Mouse (Mus musculus) midbrain, embryonic 11.5 days (tissue): ENCODE measurements at regions not wholly inside any gene's neighbourhood (a gene's known extent, or its start where the extent isn't known, plus 50 kb on each side); places are given as distances from the start of the nearest gene placed in this dataset.

Experiments used
- ATAC-seq: fragments of 200-750 bp; cut with Nextera tagmentation; 2 replicates; pipeline ENCODE4 v1.8.0; 2017; ENCODE audit warnings: moderate TSS enrichment, moderate library complexity; ENCODE audit not compliant: low FRiP score
- DNase-seq: peaks from one replicate; pipeline ENCODE4 v3.0.0; 2015; ENCODE audit warnings: low spot score; ENCODE audit errors: missing footprints
- H3K27ac ChIP-seq: fragments of 300-500 bp; sonication (generic); 2 replicates; pipeline ENCODE4 v1.5.1; 2014; ENCODE audit warnings: low read depth, low read length
- H3K27me3 ChIP-seq: fragments of 300-500 bp; sonication (generic); 2 replicates; pipeline ENCODE4 v1.6.1; 2014; ENCODE audit warnings: mild to moderate bottlenecking, low read length, moderate library complexity, mixed read lengths; ENCODE audit not compliant: control insufficient read depth, insufficient read depth
- H3K36me3 ChIP-seq: fragments of 300-500 bp; sonication (generic); 2 replicates; pipeline ENCODE4 v1.6.1; 2014; ENCODE audit warnings: mild to moderate bottlenecking, low read length, moderate library complexity, mixed read lengths; ENCODE audit not compliant: control insufficient read depth, insufficient read depth
- H3K4me1 ChIP-seq: fragments of 300-500 bp; sonication (generic); 2 replicates; pipeline ENCODE4 v1.6.1; 2014; ENCODE audit warnings: low read length; ENCODE audit not compliant: control insufficient read depth, insufficient read depth
- H3K4me2 ChIP-seq: fragments of 300-500 bp; sonication (generic); 2 replicates; pipeline ENCODE4 v1.6.1; 2014; ENCODE audit warnings: mild to moderate bottlenecking, moderate library complexity
- H3K4me3 ChIP-seq: fragments of 300-500 bp; sonication (generic); 2 replicates; pipeline ENCODE4 v1.5.1; 2014; ENCODE audit warnings: low read depth, low read length
- H3K9ac ChIP-seq: fragments of 300-500 bp; sonication (generic); 2 replicates; pipeline ENCODE4 v1.6.1; 2014; ENCODE audit warnings: low read length
- H3K9me3 ChIP-seq: fragments of 300-500 bp; sonication (generic); 2 replicates; pipeline ENCODE4 v1.6.1; 2016; ENCODE audit warnings: low read length; ENCODE audit not compliant: control insufficient read depth
- WGBS: fragments of 180-500 bp; shearing (Covaris S2); extraction: QIAGEN DNeasy Blood & Tissue Kit; methylation state at CpG from one replicate; pipeline ENCODE4 v1.1.7; 2014; 5-methylcytosine and 5-hydroxymethylcytosine counted together

GRCm38 (mm10) chr16:27878499-27878898 lies 489.8 kb downstream of the Ccdc50 start:
- Histone ChIP-seq H3K4me3 (no peak overlapping the region), H3K4me1 (0 out of 2 replicates have a peak, but pooled peaks cover 2% of the 10 kb centered on the region), H3K27me3 (no peaks in the 10 kb centered on the region), H3K36me3 (no peaks in the 10 kb centered on the region), H3K9ac (no peak overlapping the region), H3K4me2 (no peak overlapping the region), H3K27ac (no peak overlapping the region), H3K9me3 (no peaks in the 10 kb centered on the region)
- DNase-seq: no peak
- no peak for ATAC-seq
- 55% methylated on average over 2 of the region's 2 CpGs for WGBS

DNA sequence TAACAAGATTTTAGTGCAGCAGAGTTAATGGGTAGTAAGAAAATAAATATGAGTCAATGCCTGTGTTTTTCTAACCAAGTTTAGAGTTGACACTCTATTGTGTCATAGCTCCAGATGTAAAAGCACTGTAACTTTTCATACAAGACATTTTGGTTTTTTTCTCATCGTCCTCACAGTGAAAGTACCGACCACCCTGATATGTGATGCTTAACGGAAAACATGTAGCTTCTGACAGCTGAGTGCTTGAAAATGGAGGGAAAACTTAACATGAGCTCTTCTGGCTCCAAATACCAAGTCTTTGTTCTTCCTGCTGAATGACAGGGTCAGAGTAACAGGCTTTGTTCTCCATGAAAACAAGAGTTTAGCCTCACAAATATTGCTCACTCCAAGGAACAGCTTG lies 490.3 kb downstream of the Ccdc50 start:
- WGBS: 61% methylated on average over 3 of the region's 3 CpGs
- DNase-seq (peak; percentile 83), ATAC-seq (no peak)

GRCm38 (mm10) chr16:27884363-27884762 lies 495.7 kb downstream of the Ccdc50 start:
- Histone ChIP-seq H3K4me2 (no peak overlapping the region), H3K27me3 (no peaks in the 10 kb centered on the region), H3K9me3 (no peaks in the 10 kb centered on the region), H3K27ac (no peak overlapping the region), H3K4me1 (no peaks in the 10 kb centered on the region), H3K9ac (no peak overlapping the region), H3K4me3 (no peak overlapping the region), H3K36me3 (no peaks in the 10 kb centered on the region)
- 23% methylated on average over 2 of the region's 2 CpGs for WGBS
- ATAC-seq (0 out of 2 replicates have a peak, but pooled peaks have one; percentile 50), DNase-seq (no peak)

More for the DNA sequence above, 490.3 kb downstream of the Ccdc50 start:
- no peak overlapping the region for H3K9ac ChIP-seq
- H3K9me3 ChIP-seq: no peaks in the 10 kb centered on the region
- no peak overlapping the region for H3K4me3 ChIP-seq
- no peaks in the 10 kb centered on the region for H3K36me3 ChIP-seq
- H3K27me3 ChIP-seq: no peaks in the 10 kb centered on the region
- H3K4me2 ChIP-seq: no peak overlapping the region
- no peak overlapping the region for H3K27ac ChIP-seq
- 0 out of 2 replicates have a peak, but pooled peaks cover 2% of the 10 kb centered on the region for H3K4me1 ChIP-seq

DNA sequence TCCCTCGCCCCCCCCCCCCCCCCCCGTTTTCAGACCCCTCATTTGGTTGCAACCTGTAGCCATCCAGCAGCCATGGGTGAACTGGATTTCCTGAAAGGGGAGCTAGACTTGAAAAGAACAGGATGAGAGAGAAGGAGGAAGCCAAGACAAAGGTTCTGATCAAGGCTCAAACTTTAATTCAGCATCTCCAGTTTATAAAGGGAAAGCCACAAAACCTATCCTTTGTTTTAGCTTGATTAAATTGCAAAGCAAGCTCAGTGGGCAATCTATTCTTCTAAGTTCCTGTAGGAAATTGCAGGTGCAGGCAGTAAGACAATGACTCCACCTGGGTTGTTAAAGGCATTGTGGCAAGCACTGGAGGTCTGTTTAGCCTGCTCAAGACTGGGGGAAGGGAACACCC lies 517.4 kb downstream of the Ccdc50 start:
- WGBS: 20% methylated on average over 1 of the region's 2 CpGs
- no peak overlapping the region for H3K9ac ChIP-seq
- no peak overlapping the region for H3K27ac ChIP-seq
- H3K4me3 ChIP-seq: no peak overlapping the region
- DNase-seq (no peak), ATAC-seq (no peak)
- H3K9me3 ChIP-seq: no peaks in the 10 kb centered on the region
- H3K4me2 ChIP-seq: no peak overlapping the region
- no peaks in the 10 kb centered on the region for H3K36me3 ChIP-seq
- no peaks in the 10 kb centered on the region for H3K4me1 ChIP-seq
- no peaks in the 10 kb centered on the region for H3K27me3 ChIP-seq

GRCm38 (mm10) chr16:27915422-27915821 lies 526.8 kb downstream of the Ccdc50 start:
- H3K4me1 ChIP-seq: no peaks in the 10 kb centered on the region
- H3K9me3 ChIP-seq: no peaks in the 10 kb centered on the region
- WGBS: 94% methylated on average over 1 of the region's 1 CpGs
- no peaks in the 10 kb centered on the region for H3K36me3 ChIP-seq
- ATAC-seq: no peak
- H3K9ac ChIP-seq: no peak overlapping the region
- H3K27me3 ChIP-seq: no peaks in the 10 kb centered on the region
- H3K4me2 ChIP-seq: no peak overlapping the region
- H3K4me3 ChIP-seq: no peak overlapping the region
- H3K27ac ChIP-seq: no peak overlapping the region
- no peak for DNase-seq

GRCm38 (mm10) chr16:27925528-27926360 lies 537.1 kb downstream of the Ccdc50 start:
- no peak overlapping the region for H3K27ac ChIP-seq
- H3K27me3 ChIP-seq: no peaks in the 10 kb centered on the region
- H3K36me3 ChIP-seq: no peaks in the 10 kb centered on the region
- no peak overlapping the region for H3K4me3 ChIP-seq
- no peak overlapping the region for H3K4me2 ChIP-seq
- ATAC-seq (peak; percentile 59; the same call in 1 of the 2 replicates), DNase-seq (no peak)
- H3K9ac ChIP-seq: no peak overlapping the region
- no peaks in the 10 kb centered on the region for H3K9me3 ChIP-seq
- H3K4me1 ChIP-seq: no peaks in the 10 kb centered on the region
- 64% methylated on average over 7 of the region's 7 CpGs for WGBS

DNA sequence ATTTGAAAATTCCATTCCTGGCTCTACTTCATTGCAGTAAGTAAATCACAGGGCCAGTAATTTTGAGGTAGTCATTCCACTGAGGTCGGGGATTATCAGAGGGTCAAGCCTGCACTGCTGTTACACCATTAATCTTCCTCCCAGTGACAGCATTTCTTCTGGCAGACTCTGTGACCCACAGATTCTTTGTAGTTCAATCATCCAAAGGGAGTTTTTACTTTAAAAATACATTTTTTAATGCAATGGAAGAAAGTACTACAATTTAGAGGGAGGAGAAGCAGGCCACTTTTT lies 537.6 kb downstream of the Ccdc50 start:
- no peaks in the 10 kb centered on the region for H3K36me3 ChIP-seq
- ATAC-seq: peak; percentile 57; the same call in 1 of the 2 replicates
- no peaks in the 10 kb centered on the region for H3K9me3 ChIP-seq
- H3K27me3 ChIP-seq: no peaks in the 10 kb centered on the region
- H3K9ac ChIP-seq: no peak overlapping the region
- WGBS: 42% methylated on average over 1 of the region's 1 CpGs
- H3K27ac ChIP-seq: no peak overlapping the region
- no peak overlapping the region for H3K4me3 ChIP-seq
- H3K4me2 ChIP-seq: no peak overlapping the region
- DNase-seq: no peak
- H3K4me1 ChIP-seq: no peaks in the 10 kb centered on the region

GRCm38 (mm10) chr16:27949291-27949690 lies 560.6 kb downstream of the Ccdc50 start:
- Histone ChIP-seq H3K4me1 (no peaks in the 10 kb centered on the region), H3K9me3 (no peaks in the 10 kb centered on the region), H3K27ac (no peak overlapping the region), H3K4me2 (no peak overlapping the region), H3K9ac (no peak overlapping the region), H3K27me3 (no peaks in the 10 kb centered on the region), H3K36me3 (no peaks in the 10 kb centered on the region), H3K4me3 (no peak overlapping the region)
- DNase-seq: no peak
- WGBS: 82% methylated on average over 3 of the region's 3 CpGs
- ATAC-seq: no peak

DNA sequence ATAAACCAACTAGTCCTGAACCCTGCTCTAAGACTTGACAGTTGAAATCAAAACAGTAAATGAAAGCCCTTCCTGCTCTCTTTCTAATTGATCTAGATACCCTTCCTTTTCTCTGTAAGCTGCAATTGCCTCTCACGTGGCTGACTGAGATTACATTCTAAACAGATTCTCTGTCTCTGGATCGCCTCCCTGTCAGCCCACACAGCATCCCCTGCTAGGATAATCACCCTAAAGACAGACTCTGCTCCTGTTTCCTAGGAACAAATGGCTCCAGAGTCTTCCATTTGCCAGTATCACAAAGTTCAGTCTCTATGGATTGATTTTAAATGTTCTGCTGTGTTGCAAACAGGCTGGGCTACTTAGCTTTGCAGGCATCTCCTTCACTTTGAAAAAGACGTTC lies 561.1 kb downstream of the Ccdc50 start:
- H3K36me3 ChIP-seq: no peaks in the 10 kb centered on the region
- no peaks in the 10 kb centered on the region for H3K27me3 ChIP-seq
- H3K4me2 ChIP-seq: no peak overlapping the region
- DNase-seq (no peak), ATAC-seq (no peak)
- no peak overlapping the region for H3K4me3 ChIP-seq
- no peaks in the 10 kb centered on the region for H3K4me1 ChIP-seq
- WGBS: 18% methylated on average over 3 of the region's 3 CpGs
- no peak overlapping the region for H3K27ac ChIP-seq
- no peaks in the 10 kb centered on the region for H3K9me3 ChIP-seq
- H3K9ac ChIP-seq: no peak overlapping the region
